Mouse (Mus musculus) E14TG2a.4 (cell line): ENCODE measurements at regions not wholly inside any gene's neighbourhood (a gene's known extent, or its start where the extent isn't known, plus 50 kb on each side); places are given as distances from the start of the nearest gene placed in this dataset.
A peak's percentile ranks its signal among the peaks of the same experiment; 100 is the strongest.

ENCODE experiments used
- H3K27me3 ChIP-seq: 2 replicates; pipeline ENCODE4 v1.6.1; 2014; ENCODE audit warnings: low read length, control low read depth; ENCODE audit not compliant: insufficient read depth
- H3K36me3 ChIP-seq: 2 replicates; pipeline ENCODE4 v1.6.1; 2014; ENCODE audit warnings: low read length, control low read depth; ENCODE audit not compliant: insufficient read depth
- H3K4me1 ChIP-seq: replicated peaks from 2 replicates; pipeline ENCODE4 v1.6.1; 2014; ENCODE audit warnings: low read depth, low read length, control low read depth
- H3K4me3 ChIP-seq: replicated peaks from 2 replicates; pipeline ENCODE4 v1.5.1; 2014; ENCODE audit warnings: mild to moderate bottlenecking, low read length
- H3K9me3 ChIP-seq: 2 replicates; pipeline ENCODE4 v1.6.1; 2014; ENCODE audit warnings: low read length, control low read depth
- CTCF ChIP-seq: conservative IDR thresholded peaks from 2 replicates; pipeline ENCODE4 v1.5.1; 2014; ENCODE audit warnings: low read length
- NANOG ChIP-seq: IDR thresholded peaks from 2 replicates; pipeline ENCODE4 v1.6.1; 2014; ENCODE audit warnings: borderline replicate concordance, low read length, mixed read lengths
- POU5F1 ChIP-seq: IDR thresholded peaks from 2 replicates; pipeline ENCODE4 v1.6.1; 2014; ENCODE audit warnings: low read length, borderline replicate concordance

- TF ChIP-seq NANOG (no peak), POU5F1 (no peak), CTCF (no peak)
- Histone ChIP-seq H3K4me1 (no peaks in the 10 kb centered on the region), H3K9me3 (no peaks in the 10 kb centered on the region), H3K4me3 (no peak overlapping the region), H3K36me3 (no peaks in the 10 kb centered on the region), H3K27me3 (no peaks in the 10 kb centered on the region)
These were observed 213.1 kb upstream of the Klf14 start for GRCm38 (mm10) chr6:31171831-31172569.

DNA sequence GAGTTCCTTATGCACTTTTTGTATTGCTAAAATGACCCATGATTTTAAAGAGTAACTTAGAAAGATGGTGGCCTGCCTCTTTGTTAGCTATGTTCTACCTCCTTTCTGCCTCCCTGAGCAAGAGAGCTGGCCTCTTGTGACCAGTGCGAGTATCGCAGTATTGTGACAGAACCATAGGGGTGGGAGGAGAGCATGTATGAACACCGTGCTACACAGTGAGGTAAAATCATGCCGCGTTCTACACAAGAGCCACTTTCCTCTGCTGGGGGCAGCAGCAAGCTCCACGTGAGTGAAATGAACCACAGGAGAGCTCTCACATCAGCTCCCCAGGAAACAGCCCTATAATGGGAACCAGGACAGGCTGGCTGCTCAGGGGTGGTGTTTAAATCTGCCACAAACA lies 216.9 kb upstream of the Klf14 start:
- Histone ChIP-seq H3K27me3 (peaks cover 5% of the 10 kb centered on the region; the same call in 1 of the 2 replicates), H3K9me3 (no peaks in the 10 kb centered on the region), H3K4me3 (no peak overlapping the region), H3K36me3 (no peaks in the 10 kb centered on the region), H3K4me1 (no peaks in the 10 kb centered on the region)
- TF ChIP-seq CTCF (no peak), POU5F1 (no peak), NANOG (no peak)

DNA sequence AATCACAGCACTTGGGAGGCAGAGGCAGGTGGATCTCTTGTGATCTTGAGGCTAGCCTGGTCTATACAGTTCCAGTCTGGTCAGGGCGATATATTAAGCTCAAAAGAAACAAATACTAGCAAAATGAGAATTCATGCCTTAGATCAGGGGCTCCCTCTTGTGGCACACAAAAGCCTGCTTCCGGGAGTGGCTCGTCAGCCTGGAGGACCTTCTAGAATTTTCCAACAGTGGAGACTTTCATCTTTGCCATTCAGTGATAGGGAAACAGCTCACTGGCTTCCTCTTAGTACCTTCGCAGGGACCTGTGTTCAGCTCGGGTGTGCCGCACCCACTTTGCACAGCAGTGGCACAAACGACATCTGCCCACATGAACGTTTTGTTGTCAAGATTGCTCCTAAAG lies 217.5 kb upstream of the Klf14 start:
- H3K9me3 ChIP-seq = no peaks in the 10 kb centered on the region
- no peaks in the 10 kb centered on the region for H3K36me3 ChIP-seq
- H3K4me3 ChIP-seq = no peak overlapping the region
- TF ChIP-seq CTCF (peak; percentile 15; the same call in 1 of the 2 replicates), NANOG (no peak)
- peaks cover 5% of the 10 kb centered on the region; the same call in 1 of the 2 replicates for H3K27me3 ChIP-seq
- no peaks in the 10 kb centered on the region for H3K4me1 ChIP-seq

- no peak overlapping the region for H3K4me3 ChIP-seq
- peaks cover 5% of the 10 kb centered on the region; the same call in 1 of the 2 replicates for H3K27me3 ChIP-seq
- TF ChIP-seq CTCF (no peak), NANOG (no peak), POU5F1 (no peak)
These were observed 218.0 kb upstream of the Klf14 start for GRCm38 (mm10) chr6:31176831-31177230.

DNA sequence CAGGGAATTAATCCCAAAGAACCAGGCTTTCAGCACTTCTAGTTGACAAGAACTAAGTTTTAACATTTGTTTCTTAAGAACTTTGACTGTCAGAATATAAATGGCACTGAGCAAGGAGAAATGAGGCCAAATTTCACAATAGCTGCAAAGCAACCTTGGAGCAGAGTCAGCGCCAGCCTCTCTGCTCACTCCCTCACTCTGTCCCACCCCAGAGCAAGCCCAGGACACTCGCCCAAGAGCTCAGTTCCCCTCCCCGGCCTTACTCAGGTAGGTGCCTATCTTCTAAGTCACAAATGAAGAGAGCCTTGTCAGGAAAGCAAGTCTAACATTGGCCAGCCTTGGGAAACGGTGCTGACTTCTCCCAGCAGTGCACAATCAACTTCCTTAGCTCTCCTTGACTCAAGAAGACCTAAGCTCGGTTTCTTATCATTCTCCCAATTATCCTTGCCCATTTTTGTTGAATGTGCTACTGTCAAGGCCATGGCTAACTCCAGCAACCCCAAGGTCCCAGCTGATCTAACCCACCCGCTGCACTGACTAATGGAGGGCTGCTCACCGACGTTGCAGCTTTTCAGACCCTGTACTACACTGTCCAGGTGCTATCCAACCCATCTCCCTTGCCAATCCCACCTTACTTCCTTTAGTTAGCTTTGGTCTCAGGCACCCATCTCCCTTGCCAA lies 219.5 kb upstream of the Klf14 start:
- Histone ChIP-seq H3K27me3 (peaks cover 5% of the 10 kb centered on the region; the same call in 1 of the 2 replicates), H3K4me3 (no peak overlapping the region), H3K4me1 (no peaks in the 10 kb centered on the region), H3K36me3 (no peaks in the 10 kb centered on the region), H3K9me3 (no peaks in the 10 kb centered on the region)
- TF ChIP-seq NANOG (no peak), POU5F1 (no peak), CTCF (no peak)

More at GRCm38 (mm10) chr6:31176831-31177230, 218.0 kb upstream of the Klf14 start:
- H3K4me1 ChIP-seq = no peaks in the 10 kb centered on the region
- no peaks in the 10 kb centered on the region for H3K9me3 ChIP-seq
- no peaks in the 10 kb centered on the region for H3K36me3 ChIP-seq

DNA sequence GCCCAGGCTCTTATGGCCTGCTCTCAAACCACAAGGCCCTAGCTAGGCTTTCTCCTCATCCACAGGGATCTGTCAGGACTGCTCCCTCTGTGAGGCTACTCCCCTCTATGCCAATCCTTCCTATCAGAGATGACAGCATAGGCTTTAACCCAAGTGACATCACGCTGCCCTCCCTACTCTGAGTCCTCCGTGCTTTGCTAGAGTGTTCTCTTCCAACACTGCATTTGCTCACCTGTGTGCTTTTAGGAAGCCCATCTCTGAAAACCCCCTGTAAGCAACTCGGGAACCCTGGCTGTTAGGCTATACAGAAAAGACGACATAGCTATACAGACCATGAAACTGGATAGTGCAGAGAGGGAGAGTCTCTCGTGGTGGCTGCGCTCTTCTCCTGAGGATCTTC lies 216.3 kb upstream of the Mkln1 start:
- TF ChIP-seq POU5F1 (no peak), NANOG (no peak), CTCF (no peak)
- H3K4me1 ChIP-seq = no peaks in the 10 kb centered on the region

DNA sequence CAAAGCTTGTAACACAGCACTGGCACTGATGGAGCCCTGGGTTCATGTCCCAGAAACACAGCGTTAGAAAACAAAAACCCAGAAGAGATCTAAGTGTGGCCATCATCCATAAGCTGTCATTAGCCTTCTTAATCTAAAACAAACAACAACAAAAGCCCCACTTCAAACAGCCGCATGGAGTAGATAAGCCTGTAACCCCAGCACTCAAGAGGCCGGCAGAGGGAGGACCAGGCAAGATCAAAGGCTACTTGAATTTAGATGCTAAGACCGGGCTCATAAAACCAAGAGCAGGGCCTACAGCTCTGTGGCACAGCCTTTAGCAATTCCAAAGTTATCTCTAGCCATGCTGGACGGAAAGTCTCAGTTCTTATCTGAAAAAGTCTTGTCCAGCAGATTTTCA lies 215.4 kb upstream of the Mkln1 start:
- Histone ChIP-seq H3K36me3 (no peaks in the 10 kb centered on the region), H3K4me3 (no peak overlapping the region), H3K4me1 (no peaks in the 10 kb centered on the region), H3K9me3 (0 out of 2 replicates have a peak, but pooled peaks cover 3% of the 10 kb centered on the region), H3K27me3 (peaks cover 2% of the 10 kb centered on the region; the same call in 1 of the 2 replicates)
- no peak for TF ChIP-seq CTCF
- no peak for TF ChIP-seq NANOG

More for the DNA sequence above, 216.3 kb upstream of the Mkln1 start:
- Histone ChIP-seq H3K36me3 (no peaks in the 10 kb centered on the region), H3K4me3 (no peak overlapping the region), H3K27me3 (peaks cover 5% of the 10 kb centered on the region; the same call in 1 of the 2 replicates), H3K9me3 (0 out of 2 replicates have a peak, but pooled peaks cover 3% of the 10 kb centered on the region)

GRCm38 (mm10) chr6:31184554-31184953 lies 214.0 kb upstream of the Mkln1 start:
- Histone ChIP-seq H3K4me3 (no peak overlapping the region), H3K9me3 (0 out of 2 replicates have a peak, but pooled peaks cover 3% of the 10 kb centered on the region), H3K36me3 (no peaks in the 10 kb centered on the region), H3K27me3 (no peaks in the 10 kb centered on the region), H3K4me1 (no peaks in the 10 kb centered on the region)
- TF ChIP-seq CTCF = no peak
- TF ChIP-seq POU5F1 = no peak
- no peak for TF ChIP-seq NANOG

DNA sequence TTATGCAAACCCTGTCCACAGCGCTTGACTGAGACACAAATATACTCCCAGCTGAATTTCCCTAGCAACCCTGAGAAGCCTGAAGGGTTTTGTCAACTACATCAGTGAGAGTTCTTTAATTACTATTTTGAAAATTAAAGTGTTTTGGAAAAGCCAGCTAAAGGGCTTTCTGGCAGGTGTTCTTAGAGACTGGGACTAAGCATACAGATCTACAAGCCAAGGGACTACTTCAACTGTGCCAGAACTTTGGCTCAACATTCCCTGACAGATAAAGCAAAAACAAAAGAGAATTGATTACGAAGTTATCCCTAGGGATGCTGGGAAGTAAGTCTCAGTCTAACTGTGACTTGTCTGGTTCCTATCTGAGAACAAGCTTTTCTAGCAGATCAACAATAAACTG lies 213.4 kb upstream of the Mkln1 start:
- H3K4me3 ChIP-seq = no peak overlapping the region
- no peaks in the 10 kb centered on the region for H3K4me1 ChIP-seq
- no peaks in the 10 kb centered on the region for H3K36me3 ChIP-seq
- TF ChIP-seq NANOG = no peak
- no peak for TF ChIP-seq POU5F1
- TF ChIP-seq CTCF = no peak
- H3K9me3 ChIP-seq = 0 out of 2 replicates have a peak, but pooled peaks cover 3% of the 10 kb centered on the region
- H3K27me3 ChIP-seq = no peaks in the 10 kb centered on the region
